Mouse (Mus musculus) adrenal gland, postnatal 36 days (tissue): ENCODE data around the gene Dgki. TPM values are rescaled to one million over a fixed set of nuclear protein-coding genes. Genes with fewer than 3 reads are reported as not detected.

Experiments
- DNase-seq, 2 experiments: peaks; one replicate each; pipeline ENCODE4 v3.0.0; 2021; ENCODE audit warnings: mixed read lengths in 1 of 2
- total RNA-seq, 2 experiments: library from RNA; stranded (reverse); gene quantifications; 2 replicates each; pipeline ENCODE4 v1.2.3; 2021

The Dgki gene
- total RNA-seq, 2 experiments from 2014 or later: 1.4 to 2.6 TPM

GRCm38 (mm10) chr6:37242100-37242768 is 57.8 kb downstream of the Dgki start:
- no peak for DNase-seq

- no peak for DNase-seq
Measured at GRCm38 (mm10) chr6:37241434-37241833, 58.5 kb downstream of the Dgki start.

- DNase-seq: no peak
Measured at GRCm38 (mm10) chr6:37240140-37240539, 59.8 kb downstream of the Dgki start.

GRCm38 (mm10) chr6:37236893-37237292 is 63.1 kb downstream of the Dgki start:
- DNase-seq: no peak

GRCm38 (mm10) chr6:37231148-37231547 is 68.8 kb downstream of the Dgki start:
- DNase-seq: no peak

GRCm38 (mm10) chr6:37222947-37223510 is 77.0 kb downstream of the Dgki start:
- no peak for DNase-seq

- no peak for DNase-seq
Measured at GRCm38 (mm10) chr6:37222016-37222415, 78.0 kb downstream of the Dgki start.

- no peak for DNase-seq
Measured at GRCm38 (mm10) chr6:37219110-37219509, 80.9 kb downstream of the Dgki start.

GRCm38 (mm10) chr6:37216342-37216763 is 83.6 kb downstream of the Dgki start:
- DNase-seq: peak; percentile 52 to 53

- DNase-seq: no peak
Measured at GRCm38 (mm10) chr6:37215655-37216054, 84.3 kb downstream of the Dgki start.

GRCm38 (mm10) chr6:37212930-37213329 is 87.1 kb downstream of the Dgki start:
- peak in 1 of 2 experiments; percentile 16 for DNase-seq

GRCm38 (mm10) chr6:37211545-37212247 is 88.3 kb downstream of the Dgki start:
- DNase-seq: no peak

- no peak for DNase-seq
Measured at GRCm38 (mm10) chr6:37202901-37203300, 97.1 kb downstream of the Dgki start.

GRCm38 (mm10) chr6:37200840-37201239 is 99.1 kb downstream of the Dgki start:
- DNase-seq: no peak

- DNase-seq: no peak
Measured at GRCm38 (mm10) chr6:37199502-37199901, 100.5 kb downstream of the Dgki start.

- DNase-seq: no peak
Measured at GRCm38 (mm10) chr6:37197745-37198144, 102.2 kb downstream of the Dgki start.

GRCm38 (mm10) chr6:37196870-37197269 is 103.1 kb downstream of the Dgki start:
- no peak for DNase-seq

- no peak for DNase-seq
Measured at GRCm38 (mm10) chr6:37195766-37196165, 104.2 kb downstream of the Dgki start.

- DNase-seq: no peak
Measured at GRCm38 (mm10) chr6:37181961-37182360, 118.0 kb downstream of the Dgki start.

- DNase-seq: no peak
Measured at GRCm38 (mm10) chr6:37171149-37171832, 128.7 kb downstream of the Dgki start.

GRCm38 (mm10) chr6:37158880-37159279 is 141.1 kb downstream of the Dgki start:
- DNase-seq: no peak

GRCm38 (mm10) chr6:37154051-37154450 is 145.9 kb downstream of the Dgki start:
- no peak for DNase-seq

- no peak for DNase-seq
Measured at GRCm38 (mm10) chr6:37150483-37150882, 149.5 kb downstream of the Dgki start.
